Mouse (Mus musculus): ENCODE results near the gene Immp1l.

Immp1l gene

DNA sequence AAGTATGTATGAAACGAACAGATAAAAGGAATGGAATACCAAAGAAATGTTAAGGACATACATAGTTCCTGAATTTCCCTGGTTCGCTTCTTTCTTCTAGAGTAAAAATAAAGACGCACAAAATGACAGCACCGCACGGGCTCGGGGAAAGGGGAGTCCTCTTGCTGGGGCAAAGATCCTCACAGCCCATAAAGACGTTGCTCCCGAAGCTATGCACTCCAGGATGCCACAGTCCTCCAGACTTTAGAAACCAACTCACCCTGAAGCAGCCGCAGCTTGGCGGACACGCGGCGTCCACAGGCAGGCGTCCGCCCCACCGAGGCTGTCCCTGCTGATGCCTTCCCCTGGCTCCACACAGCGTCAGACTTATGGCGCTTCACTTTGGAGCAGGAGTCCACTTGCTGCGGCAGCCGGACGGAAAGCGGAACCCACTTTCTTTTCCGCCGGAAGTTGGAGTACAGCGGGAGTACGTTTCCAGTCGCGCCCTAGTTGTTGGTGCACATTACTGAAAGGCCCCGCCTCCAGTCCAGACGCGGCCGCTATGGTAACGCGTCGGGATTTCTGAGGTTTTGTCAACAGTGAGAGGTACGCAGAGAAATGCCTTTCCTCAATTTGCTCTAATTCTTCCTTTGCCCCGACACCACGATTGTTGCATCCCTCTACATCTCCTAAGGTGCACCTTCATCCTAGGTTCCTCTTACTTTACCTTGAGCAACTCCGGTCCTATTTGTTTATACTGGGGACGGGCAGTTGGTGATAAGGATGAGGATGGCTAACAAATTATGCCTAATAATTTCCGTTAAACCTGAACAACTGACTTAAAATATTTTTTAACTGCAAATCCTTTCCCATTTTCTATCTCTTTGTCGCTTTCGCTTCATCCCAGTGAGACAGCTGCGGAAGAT is 98.6 kb downstream of the Immp1l start, which contains the start of gene Dnajc24:
TSS of gene Dnajc24 (minus strand) at position 715 of the 905 bp plus-strand sequence.
- in situ Hi-C loops (cut with MboI; ENCODE audit: low pct_unique_long_range_greater_than_20kb in 1 of 2, low sequenced_read_pairs in 2 of 2, unreplicated experiment in 1 of 2) = no loop called here

DNA sequence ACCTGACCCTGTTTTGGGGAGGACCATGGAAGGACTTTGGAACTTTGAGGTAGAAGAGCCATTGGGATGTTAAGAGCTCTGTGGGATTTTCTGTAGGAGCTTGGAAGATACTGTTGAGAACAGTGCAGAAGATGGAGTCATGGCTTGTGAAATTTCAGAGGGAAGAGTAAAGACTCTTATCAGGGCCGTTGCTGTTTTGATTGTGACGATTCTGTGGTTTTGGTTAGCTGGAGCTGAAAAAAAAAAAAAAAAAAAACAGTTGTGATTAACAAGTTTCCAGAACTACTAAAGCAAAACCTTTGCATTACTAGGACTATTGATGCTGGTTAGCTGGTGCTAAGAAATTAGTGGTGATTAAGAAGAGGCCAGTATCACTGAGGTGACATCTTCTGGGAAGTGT is 104.0 kb downstream of the Immp1l start:
- in situ Hi-C loops (cut with MboI; ENCODE audit: low pct_unique_long_range_greater_than_20kb in 1 of 2, low sequenced_read_pairs in 2 of 2, unreplicated experiment in 1 of 2) = no loop called here

Measured in mouse embryonic stem cell (cell line).